Mouse (Mus musculus): ENCODE results near the gene Tceal7. TPM values are rescaled to one million over a fixed set of nuclear protein-coding genes. Genes with fewer than 3 reads are reported as not detected.
A peak's percentile ranks its signal among the peaks of the same experiment; 100 is the strongest.

The Tceal7 gene
- polyA plus RNA-seq, 1 experiment from 2014 or later = 1.0 TPM

- Histone ChIP-seq H3K9me3 (ENCODE audit: control insufficient read depth, low read length) (no peaks in the 10 kb centered on the region), H3K27ac (ENCODE audit: low read depth, low read length) (no peak overlapping the region), H3K4me2 (no peak overlapping the region), H3K4me3 (ENCODE audit: low read depth, low read length) (no peak overlapping the region), H3K36me3 (ENCODE audit: control insufficient read depth, insufficient read depth, low read length) (no peaks in the 10 kb centered on the region), H3K27me3 (ENCODE audit: control insufficient read depth, insufficient read depth, low read length) (no peaks in the 10 kb centered on the region), H3K4me1 (ENCODE audit: control insufficient read depth, insufficient read depth, low read length) (no peaks in the 10 kb centered on the region), H3K9ac (ENCODE audit: low read length) (no peak overlapping the region)
- 56% methylated on average over 1 of the region's 1 CpGs for WGBS
- DNase-seq (ENCODE audit: low spot score, missing footprints) (peak; percentile 90), ATAC-seq (ENCODE audit: low FRiP score) (no peak)
Measured at GRCm38 (mm10) chrX:136196873-136197272, 17.7 kb upstream of the Tceal7 start.

- DNase-seq (ENCODE audit: low spot score, missing footprints) = peak; percentile 87
- H3K27ac ChIP-seq (ENCODE audit: low read depth, low read length) = no peak overlapping the region
Measured at GRCm38 (mm10) chrX:136203257-136203656, 11.3 kb upstream of the Tceal7 start.

GRCm38 (mm10) chrX:136203664-136204066 lies 10.9 kb upstream of the Tceal7 start, which contains the start of gene Tceal5:
Gene Tceal5, minus strand, starts transcription at chrX:136203876.
- no peaks in the 10 kb centered on the region for H3K27me3 ChIP-seq (ENCODE audit: control insufficient read depth, insufficient read depth, low read length)
- ATAC-seq (ENCODE audit: low FRiP score) = peak; percentile 85

More at GRCm38 (mm10) chrX:136203257-136203656, 11.3 kb upstream of the Tceal7 start:
- whole genome bisulfite sequencing = 14% methylated on average over 7 of the region's 7 CpGs
- ATAC-seq (ENCODE audit: low FRiP score) = peak; percentile 38
- Histone ChIP-seq H3K4me2 (peak overlapping the region; percentile 57), H3K36me3 (ENCODE audit: control insufficient read depth, insufficient read depth, low read length) (no peaks in the 10 kb centered on the region), H3K4me3 (ENCODE audit: low read depth, low read length) (peak overlapping the region; percentile 39), H3K9me3 (ENCODE audit: control insufficient read depth, low read length) (no peaks in the 10 kb centered on the region), H3K27me3 (ENCODE audit: control insufficient read depth, insufficient read depth, low read length) (no peaks in the 10 kb centered on the region), H3K9ac (ENCODE audit: low read length) (peak overlapping the region; percentile 46; the same call in 1 of the 2 replicates), H3K4me1 (ENCODE audit: control insufficient read depth, insufficient read depth, low read length) (no peaks in the 10 kb centered on the region)

GRCm38 (mm10) chrX:136204406-136204805 lies 10.2 kb upstream of the Tceal7 start:
- Histone ChIP-seq H3K36me3 (ENCODE audit: control insufficient read depth, insufficient read depth, low read length) (no peaks in the 10 kb centered on the region), H3K27me3 (ENCODE audit: control insufficient read depth, insufficient read depth, low read length) (no peaks in the 10 kb centered on the region), H3K4me1 (ENCODE audit: control insufficient read depth, insufficient read depth, low read length) (no peaks in the 10 kb centered on the region), H3K4me2 (no peak overlapping the region), H3K27ac (ENCODE audit: low read depth, low read length) (no peak overlapping the region), H3K4me3 (ENCODE audit: low read depth, low read length) (no peak overlapping the region), H3K9me3 (ENCODE audit: control insufficient read depth, low read length) (no peaks in the 10 kb centered on the region), H3K9ac (ENCODE audit: low read length) (no peak overlapping the region)
- WGBS = 84% methylated on average over 6 of the region's 6 CpGs
- DNase-seq (ENCODE audit: low spot score, missing footprints) (no peak), ATAC-seq (ENCODE audit: low FRiP score) (no peak)

More at GRCm38 (mm10) chrX:136203664-136204066, 10.9 kb upstream of the Tceal7 start, which contains the start of gene Tceal5:
- no peak within 1 kb of the TSS for H3K27ac ChIP-seq (ENCODE audit: low read depth, low read length)
- H3K4me3 ChIP-seq (ENCODE audit: low read depth, low read length) = peak within 1 kb of the TSS; percentile 39
- H3K4me1 ChIP-seq (ENCODE audit: control insufficient read depth, insufficient read depth, low read length) = no peaks in the 10 kb centered on the region
- DNase-seq (ENCODE audit: low spot score, missing footprints) = no peak
- 29% methylated on average over 9 of the region's 9 CpGs for WGBS
- H3K36me3 ChIP-seq (ENCODE audit: control insufficient read depth, insufficient read depth, low read length) = no peaks in the 10 kb centered on the region
- peak within 1 kb of the TSS; percentile 46; the same call in 1 of the 2 replicates for H3K9ac ChIP-seq (ENCODE audit: low read length)
- peak within 1 kb of the TSS; percentile 57 for H3K4me2 ChIP-seq
- no peaks in the 10 kb centered on the region for H3K9me3 ChIP-seq (ENCODE audit: control insufficient read depth, low read length)

- no peak overlapping the region for H3K4me3 ChIP-seq (ENCODE audit: low read depth, low read length)
- ATAC-seq (ENCODE audit: low FRiP score) (no peak), DNase-seq (ENCODE audit: low spot score, missing footprints) (no peak)
- WGBS = 74% methylated on average over 2 of the region's 2 CpGs
- no peaks in the 10 kb centered on the region for H3K4me1 ChIP-seq (ENCODE audit: control insufficient read depth, insufficient read depth, low read length)
- no peak overlapping the region for H3K4me2 ChIP-seq
- no peaks in the 10 kb centered on the region for H3K36me3 ChIP-seq (ENCODE audit: control insufficient read depth, insufficient read depth, low read length)
- H3K9me3 ChIP-seq (ENCODE audit: control insufficient read depth, low read length) = no peaks in the 10 kb centered on the region
- no peak overlapping the region for H3K27ac ChIP-seq (ENCODE audit: low read depth, low read length)
- no peaks in the 10 kb centered on the region for H3K27me3 ChIP-seq (ENCODE audit: control insufficient read depth, insufficient read depth, low read length)
- no peak overlapping the region for H3K9ac ChIP-seq (ENCODE audit: low read length)
Measured at GRCm38 (mm10) chrX:136213396-136213795, 1.2 kb upstream of the Tceal7 start.

- no peak overlapping the region for H3K9ac ChIP-seq (ENCODE audit: low read length)
- no peak overlapping the region for H3K27ac ChIP-seq (ENCODE audit: low read depth, low read length)
- no peaks in the 10 kb centered on the region for H3K27me3 ChIP-seq (ENCODE audit: control insufficient read depth, insufficient read depth, low read length)
- no peak for DNase-seq (ENCODE audit: low spot score, missing footprints)
- no peaks in the 10 kb centered on the region for H3K4me1 ChIP-seq (ENCODE audit: control insufficient read depth, insufficient read depth, low read length)
- ATAC-seq (ENCODE audit: low FRiP score) = no peak
- H3K4me2 ChIP-seq = no peak overlapping the region
- no peak overlapping the region for H3K4me3 ChIP-seq (ENCODE audit: low read depth, low read length)
- H3K9me3 ChIP-seq (ENCODE audit: control insufficient read depth, low read length) = no peaks in the 10 kb centered on the region
- WGBS = 62% methylated on average over 1 of the region's 1 CpGs
- H3K36me3 ChIP-seq (ENCODE audit: control insufficient read depth, insufficient read depth, low read length) = no peaks in the 10 kb centered on the region
Measured at GRCm38 (mm10) chrX:136216303-136216702, 1.7 kb downstream of the Tceal7 start.

GRCm38 (mm10) chrX:136223714-136224113 lies 9.1 kb downstream of the Tceal7 start:
- Histone ChIP-seq H3K27me3 (ENCODE audit: control insufficient read depth, insufficient read depth, low read length) (no peaks in the 10 kb centered on the region), H3K4me3 (ENCODE audit: low read depth, low read length) (no peak overlapping the region), H3K36me3 (ENCODE audit: control insufficient read depth, insufficient read depth, low read length) (no peaks in the 10 kb centered on the region), H3K9ac (ENCODE audit: low read length) (no peak overlapping the region), H3K27ac (ENCODE audit: low read depth, low read length) (no peak overlapping the region), H3K4me1 (ENCODE audit: control insufficient read depth, insufficient read depth, low read length) (no peaks in the 10 kb centered on the region), H3K9me3 (ENCODE audit: control insufficient read depth, low read length) (no peaks in the 10 kb centered on the region), H3K4me2 (no peak overlapping the region)
- DNase-seq (ENCODE audit: low spot score, missing footprints) (no peak), ATAC-seq (ENCODE audit: low FRiP score) (no peak)
- 86% methylated on average over 6 of the region's 6 CpGs for WGBS

- no peak overlapping the region for H3K4me3 ChIP-seq (ENCODE audit: low read depth, low read length)
- no peak overlapping the region for H3K27ac ChIP-seq (ENCODE audit: low read depth, low read length)
- H3K27me3 ChIP-seq (ENCODE audit: control insufficient read depth, insufficient read depth, low read length) = no peaks in the 10 kb centered on the region
- H3K36me3 ChIP-seq (ENCODE audit: control insufficient read depth, insufficient read depth, low read length) = no peaks in the 10 kb centered on the region
- 80% methylated on average over 5 of the region's 5 CpGs for WGBS
- ATAC-seq (ENCODE audit: low FRiP score) (no peak), DNase-seq (ENCODE audit: low spot score, missing footprints) (no peak)
- no peaks in the 10 kb centered on the region for H3K4me1 ChIP-seq (ENCODE audit: control insufficient read depth, insufficient read depth, low read length)
- H3K4me2 ChIP-seq = no peak overlapping the region
- no peak overlapping the region for H3K9ac ChIP-seq (ENCODE audit: low read length)
- H3K9me3 ChIP-seq (ENCODE audit: control insufficient read depth, low read length) = no peaks in the 10 kb centered on the region
Measured at GRCm38 (mm10) chrX:136227768-136228167, 13.2 kb downstream of the Tceal7 start.

GRCm38 (mm10) chrX:136238118-136238517 lies 23.5 kb downstream of the Tceal7 start:
- ATAC-seq (ENCODE audit: low FRiP score) = no peak
- DNase-seq (ENCODE audit: low spot score, missing footprints) = peak; percentile 85
- 53% methylated on average over 3 of the region's 3 CpGs for WGBS

More at GRCm38 (mm10) chrX:136238118-136238517, 23.5 kb downstream of the Tceal7 start:
- no peaks in the 10 kb centered on the region for H3K36me3 ChIP-seq (ENCODE audit: control insufficient read depth, insufficient read depth, low read length)
- no peak overlapping the region for H3K27ac ChIP-seq (ENCODE audit: low read depth, low read length)
- no peaks in the 10 kb centered on the region for H3K9me3 ChIP-seq (ENCODE audit: control insufficient read depth, low read length)
- H3K4me2 ChIP-seq = no peak overlapping the region
- H3K9ac ChIP-seq (ENCODE audit: low read length) = no peak overlapping the region
- no peak overlapping the region for H3K4me3 ChIP-seq (ENCODE audit: low read depth, low read length)
- H3K27me3 ChIP-seq (ENCODE audit: control insufficient read depth, insufficient read depth, low read length) = no peaks in the 10 kb centered on the region
- H3K4me1 ChIP-seq (ENCODE audit: control insufficient read depth, insufficient read depth, low read length) = no peaks in the 10 kb centered on the region

Measured in midbrain, embryonic 11.5 days (tissue).